Mouse (Mus musculus) monocyte, adult 5-6 weeks (primary cell): ENCODE measurements at regions not wholly inside any gene's neighbourhood (a gene's known extent, or its start where the extent isn't known, plus 50 kb on each side); places are given as distances from the start of the nearest gene placed in this dataset.

Experiments
- ATAC-seq: fragments of 153-309, 156-312 bp; replicated peaks from 2 replicates; pipeline ENCODE4 v1.8.0; 2017; ENCODE audit warnings: mild to moderate bottlenecking; ENCODE audit not compliant: low TSS enrichment, insufficient number of reproducible peaks, severe bottlenecking, poor library complexity, low FRiP score

DNA sequence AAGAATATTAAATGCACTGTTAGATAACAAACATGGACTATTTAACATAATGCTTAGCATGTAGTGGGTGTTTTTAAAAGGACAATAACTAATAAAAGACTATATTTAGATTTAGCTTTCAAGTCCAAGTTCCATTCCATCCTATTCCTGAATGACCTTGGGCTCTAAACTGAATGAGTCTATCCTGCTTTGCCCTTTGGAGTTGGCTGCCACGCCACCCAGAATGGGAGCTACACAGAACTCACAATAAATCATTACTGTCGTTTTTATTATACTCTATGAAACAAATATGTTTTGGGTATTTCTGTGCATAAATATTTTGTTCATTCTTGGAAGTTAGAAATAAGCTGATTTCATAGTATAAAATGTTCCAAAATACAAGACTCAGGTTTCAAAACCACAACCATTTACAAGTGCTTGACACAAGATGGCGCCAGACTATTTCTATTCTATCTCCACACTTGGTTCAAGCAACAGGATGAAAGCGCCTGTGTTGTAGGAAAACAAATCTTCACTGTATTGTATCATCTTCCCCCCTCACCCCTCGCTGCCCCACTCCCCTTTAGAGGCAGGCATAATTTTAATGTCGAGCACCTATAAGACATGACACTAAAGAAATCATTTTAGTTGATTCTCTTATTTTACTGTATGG lies 117.4 kb upstream of the Rap2b start:
- no peak for ATAC-seq

DNA sequence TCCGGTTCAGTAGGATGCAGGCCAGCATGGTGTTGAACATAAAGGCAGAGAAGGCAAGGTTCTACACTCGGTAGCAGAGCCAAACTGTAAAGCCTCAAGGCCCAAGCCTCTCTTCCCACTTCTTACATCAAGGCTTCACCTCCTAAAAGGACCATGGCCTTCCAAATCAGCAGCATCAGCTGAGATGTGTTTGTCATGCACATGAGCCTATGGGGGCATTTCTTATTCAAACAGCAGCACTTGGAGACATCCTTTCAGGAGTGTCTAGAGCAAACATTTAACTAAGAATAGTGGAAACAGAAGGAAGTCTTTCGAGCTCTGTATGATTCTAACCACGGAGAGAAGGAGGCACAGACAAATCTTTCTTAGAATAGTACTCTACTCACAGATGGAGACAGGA lies 115.0 kb upstream of the Rap2b start:
- ATAC-seq, result no peak

DNA sequence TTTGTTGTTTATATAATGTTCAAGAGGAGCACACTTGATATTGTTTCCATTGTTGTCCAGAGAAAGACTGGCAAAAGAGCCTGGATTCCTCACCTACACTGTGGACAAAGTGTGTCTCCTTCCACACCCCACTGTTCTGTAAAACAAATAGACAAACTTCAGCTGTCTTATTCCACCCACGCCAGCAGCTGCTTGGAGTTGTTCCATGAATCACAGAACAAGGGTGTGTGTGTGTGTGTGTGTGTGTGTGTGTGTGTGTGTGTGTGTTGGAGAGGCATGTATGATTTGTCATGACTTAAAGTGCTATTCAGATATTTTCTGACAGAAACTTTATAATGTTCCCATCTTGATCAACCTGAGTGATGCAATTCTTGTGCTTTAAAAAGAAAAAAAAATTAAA lies 114.1 kb upstream of the Rap2b start:
- ATAC-seq, result no peak

DNA sequence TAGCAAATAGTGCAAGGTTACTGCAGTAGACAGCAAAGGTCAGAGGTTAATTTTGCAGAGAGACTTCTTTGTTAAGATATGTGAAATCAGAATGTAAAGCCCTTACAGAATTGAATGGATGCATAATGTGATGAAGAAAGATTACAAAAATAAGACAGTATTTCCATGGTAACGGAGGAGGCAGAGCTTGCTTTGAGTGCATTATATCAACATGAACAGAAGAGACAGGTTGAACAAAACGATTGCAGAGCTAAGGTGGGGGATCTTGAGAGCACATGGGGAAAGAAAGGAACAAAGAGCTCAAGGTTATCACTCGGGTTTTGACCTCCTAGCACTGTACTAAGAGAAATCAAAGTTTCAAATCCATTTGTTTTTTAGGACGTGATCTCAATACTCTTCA lies 106.2 kb upstream of the Rap2b start:
- no peak for ATAC-seq

DNA sequence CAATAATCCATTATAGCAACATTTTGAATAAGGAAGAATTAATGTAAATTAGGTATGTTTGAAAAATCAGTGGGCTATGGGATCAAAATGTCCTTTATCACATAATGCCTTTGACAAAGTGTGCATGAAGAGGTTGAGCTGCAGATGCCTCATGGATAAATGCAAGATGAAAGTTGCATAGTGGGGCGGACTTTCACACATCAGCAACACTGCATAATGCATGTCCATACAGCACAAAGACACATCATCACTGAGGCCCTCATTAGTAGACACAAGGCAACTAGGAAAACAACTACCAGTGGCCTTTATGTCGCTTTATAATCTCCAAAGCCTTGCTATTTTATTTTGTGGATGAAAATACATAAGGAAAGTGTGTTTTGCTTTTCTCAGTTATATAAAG lies 105.8 kb upstream of the Rap2b start:
- ATAC-seq, result no peak

DNA sequence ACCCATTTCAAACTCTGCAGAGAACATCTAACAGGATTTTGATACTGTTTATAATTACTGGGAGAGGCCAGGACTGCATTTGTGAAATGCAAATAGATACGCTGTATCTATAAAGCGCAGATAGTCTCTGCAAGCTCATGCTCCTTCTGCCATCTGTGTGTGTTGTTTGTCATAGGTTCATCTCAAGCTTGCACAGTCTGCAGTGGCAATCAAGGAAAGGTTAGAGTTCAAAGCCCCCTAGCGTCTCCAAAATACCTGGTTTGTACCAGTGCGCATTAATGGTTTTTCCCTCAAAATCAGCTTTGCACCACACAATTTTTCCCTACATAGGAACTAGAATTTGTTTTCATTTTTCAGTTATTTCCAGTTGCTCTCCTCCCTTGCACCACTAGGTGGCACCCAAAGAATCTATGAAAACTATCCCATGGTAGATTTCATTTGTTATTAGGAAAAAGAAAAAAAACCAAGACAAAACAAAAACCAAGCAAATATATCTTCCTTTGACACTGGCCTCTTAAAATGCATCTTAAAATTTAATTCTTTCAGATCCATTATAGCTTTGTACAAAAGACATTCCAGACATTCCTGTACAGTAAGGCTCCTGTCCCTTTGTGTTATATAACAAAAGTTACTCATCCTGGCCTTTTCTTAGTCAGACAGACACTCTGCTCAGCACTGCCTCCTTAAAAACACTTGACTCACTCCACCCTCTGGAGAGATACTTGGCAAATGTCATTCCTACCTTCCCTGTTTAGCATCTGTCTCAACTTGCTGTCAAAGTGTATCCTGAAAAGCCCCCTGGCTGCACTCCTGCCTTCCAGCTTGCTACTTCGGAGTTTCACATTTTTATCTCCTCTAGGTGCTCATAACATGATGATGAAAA lies 92.7 kb upstream of the Rap2b start:
- ATAC-seq, result no peak

DNA sequence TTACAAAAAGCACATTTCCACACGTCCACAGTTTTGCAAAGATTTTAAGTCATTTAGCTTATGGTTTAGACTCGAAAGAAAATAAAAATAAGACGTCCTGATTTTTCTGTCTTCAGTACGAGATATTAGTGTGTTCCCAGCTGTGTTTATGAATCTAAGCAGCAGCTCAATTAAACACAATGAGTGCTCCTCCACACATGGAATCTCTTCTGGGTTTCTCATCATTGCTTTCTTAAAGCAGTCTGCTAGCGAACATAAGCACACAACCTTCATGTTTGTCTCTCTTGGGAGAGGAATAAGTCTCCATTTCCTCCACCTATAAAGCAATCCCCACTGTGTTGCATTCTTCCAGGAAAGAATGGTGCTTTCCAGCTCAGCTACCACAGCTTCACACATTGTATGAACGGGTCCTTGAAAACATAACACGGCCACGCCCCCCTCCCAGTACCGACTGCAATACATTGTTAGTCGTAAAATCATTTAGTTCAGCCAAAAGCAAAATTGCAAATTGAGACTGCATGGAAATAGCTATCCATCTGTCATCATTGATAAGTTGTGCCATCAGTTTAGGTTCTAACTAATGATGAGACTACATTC lies 75.4 kb upstream of the Rap2b start:
- ATAC-seq, result no peak

DNA sequence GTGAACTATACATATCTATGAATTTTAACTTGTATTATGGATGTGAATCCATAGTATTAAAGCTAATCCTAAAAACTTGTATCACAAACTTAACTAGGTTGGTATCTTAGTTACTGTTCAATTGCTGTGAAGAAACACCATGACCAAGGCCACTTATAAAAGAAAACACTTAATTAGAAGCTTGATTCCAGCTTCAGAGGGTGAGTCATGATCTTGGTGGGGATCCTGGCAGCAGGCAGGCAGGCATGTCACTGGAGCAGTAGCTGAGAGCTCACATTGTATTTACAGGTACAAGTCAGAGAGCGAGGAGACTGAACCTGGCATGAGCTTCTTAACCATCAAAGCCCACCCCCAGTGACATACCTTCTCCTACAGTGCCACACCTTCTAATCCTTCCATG lies 73.2 kb upstream of the Rap2b start:
- no peak for ATAC-seq

DNA sequence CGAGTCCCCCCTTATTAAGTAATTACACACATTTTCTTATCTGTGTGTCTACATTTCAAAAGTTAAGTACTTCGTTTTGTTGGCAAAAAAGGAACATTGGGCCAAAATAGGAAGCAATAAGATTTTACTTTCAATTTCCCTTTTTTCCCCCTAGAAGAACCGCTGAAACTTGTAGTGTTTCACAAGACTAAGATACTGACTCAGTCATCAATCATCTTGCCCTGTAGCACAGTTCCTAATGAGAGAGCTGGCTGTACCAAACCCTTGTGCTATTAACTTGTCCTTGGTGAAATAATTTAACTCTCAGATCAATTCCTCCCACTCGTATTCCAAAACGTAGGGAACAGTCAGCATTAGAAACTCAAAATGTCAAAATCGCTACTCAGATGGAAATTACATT lies 66.6 kb upstream of the Rap2b start:
- ATAC-seq, result peak; percentile 81

DNA sequence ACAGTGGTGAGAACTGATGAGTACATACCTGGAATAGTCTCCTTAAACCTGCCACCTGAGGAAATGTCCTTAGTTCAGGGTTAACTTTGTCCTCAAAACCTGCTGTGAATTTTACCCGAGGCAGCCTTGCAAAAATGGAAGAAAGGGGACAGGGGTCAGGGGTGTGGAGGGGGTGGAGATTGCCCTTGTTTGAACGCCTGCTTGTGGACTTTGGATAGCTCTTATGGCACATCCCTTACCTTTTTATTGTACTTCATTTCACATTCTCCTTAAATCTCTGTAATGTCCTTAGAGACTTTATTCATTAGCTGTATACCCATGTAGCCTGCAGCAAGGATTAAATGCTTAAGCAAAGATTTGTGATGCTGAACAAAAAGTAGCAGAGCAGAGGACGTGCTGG lies 64.1 kb upstream of the Rap2b start:
- no peak for ATAC-seq

DNA sequence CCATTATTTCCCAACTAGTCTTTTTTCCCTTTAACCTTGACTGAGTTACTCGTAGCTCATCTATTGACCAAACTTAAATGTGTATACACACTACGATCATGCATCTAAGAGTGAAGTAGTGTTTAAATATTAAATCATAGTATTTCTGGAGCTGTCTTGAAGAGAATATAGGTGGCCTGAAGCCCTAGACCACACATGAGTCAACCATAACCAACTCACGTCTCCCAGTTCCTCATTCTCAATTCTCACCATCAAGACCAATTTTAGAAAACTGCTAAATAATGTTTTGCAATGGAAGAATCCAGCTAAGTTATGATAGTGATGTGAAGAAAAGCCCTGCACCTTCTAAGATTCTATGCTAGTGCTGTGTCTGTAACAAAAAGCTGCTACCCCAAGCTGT lies 59.2 kb upstream of the Rap2b start:
- ATAC-seq, result no peak

DNA sequence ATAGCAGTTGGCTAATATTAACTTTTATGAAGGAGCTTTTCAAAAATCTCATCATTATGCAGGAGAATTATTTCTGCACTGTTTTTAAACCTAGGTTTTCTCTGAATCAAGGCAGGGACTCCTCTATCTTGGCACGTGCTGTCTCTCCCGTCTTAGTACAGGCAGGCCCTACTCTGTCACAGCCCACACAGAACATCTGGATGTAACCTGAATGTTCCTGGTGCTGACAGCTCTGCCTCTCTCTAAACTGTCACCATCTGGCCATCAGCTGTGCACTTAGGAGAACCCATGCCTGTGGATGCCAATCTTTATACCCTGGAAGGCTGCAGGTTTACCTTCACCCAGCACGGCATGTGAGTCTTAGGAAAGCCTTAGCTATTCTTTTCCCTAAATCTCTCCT lies 58.0 kb upstream of the Rap2b start:
- ATAC-seq, result no peak

DNA sequence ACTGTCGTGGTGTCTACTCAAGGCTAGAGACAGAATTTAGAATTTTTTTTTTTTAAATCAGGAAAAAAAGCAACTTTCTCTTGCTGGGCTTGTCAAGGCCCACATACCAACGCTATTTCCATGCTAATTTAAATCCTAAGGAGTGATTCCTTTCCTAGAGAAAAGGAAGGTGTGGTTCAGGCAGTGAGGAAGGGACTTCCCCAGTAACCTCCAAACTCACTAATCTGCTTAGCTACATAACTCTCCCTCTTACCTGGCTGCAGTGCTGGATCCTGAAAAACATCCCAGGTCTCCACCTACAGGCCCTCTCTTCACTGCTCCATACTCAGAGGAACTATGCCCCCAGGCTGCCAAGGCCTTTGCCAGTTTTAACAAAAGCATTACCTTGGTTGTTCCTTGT lies 55.1 kb upstream of the Rap2b start:
- no peak for ATAC-seq

DNA sequence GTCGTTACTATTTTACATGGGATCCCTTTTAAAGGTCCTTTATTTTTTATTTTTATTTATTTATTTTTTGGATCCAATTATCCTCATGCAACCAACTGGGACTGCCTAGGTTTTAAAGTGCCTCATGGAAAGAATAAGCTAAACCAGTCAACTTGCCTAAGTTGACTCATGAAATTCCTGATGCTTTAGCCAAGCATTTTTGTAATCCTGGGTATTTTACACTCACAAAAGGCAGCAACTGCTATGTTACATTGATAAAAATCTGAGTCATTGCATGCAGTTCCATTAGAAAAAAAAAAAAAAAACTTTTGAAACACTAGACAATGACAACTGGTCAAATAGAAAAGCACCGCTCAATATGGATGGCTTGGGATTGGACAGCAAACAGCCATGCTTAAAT lies 52.7 kb upstream of the Rap2b start:
- ATAC-seq, result no peak

DNA sequence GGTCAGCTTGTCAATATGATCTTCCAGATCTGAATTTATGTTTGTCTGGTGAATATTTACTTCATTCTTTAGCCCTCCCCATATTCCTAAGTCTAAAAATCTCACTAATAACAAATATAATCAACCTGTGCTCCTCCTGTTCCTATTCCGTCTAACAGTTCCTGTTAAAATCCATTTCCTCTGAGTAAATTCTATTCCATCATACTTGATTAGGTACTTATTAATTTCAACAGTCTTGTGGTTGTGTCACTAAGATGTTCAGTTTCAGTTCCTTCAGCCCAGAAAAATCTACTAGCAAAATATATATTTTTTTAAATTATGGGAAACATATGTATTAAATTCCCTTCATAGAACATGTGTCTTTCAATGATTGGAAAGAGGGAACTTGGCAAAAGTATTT lies 52.2 kb upstream of the Rap2b start:
- peak; percentile 63 for ATAC-seq
